Mouse (Mus musculus): ENCODE results near the gene Stx8.

DNA sequence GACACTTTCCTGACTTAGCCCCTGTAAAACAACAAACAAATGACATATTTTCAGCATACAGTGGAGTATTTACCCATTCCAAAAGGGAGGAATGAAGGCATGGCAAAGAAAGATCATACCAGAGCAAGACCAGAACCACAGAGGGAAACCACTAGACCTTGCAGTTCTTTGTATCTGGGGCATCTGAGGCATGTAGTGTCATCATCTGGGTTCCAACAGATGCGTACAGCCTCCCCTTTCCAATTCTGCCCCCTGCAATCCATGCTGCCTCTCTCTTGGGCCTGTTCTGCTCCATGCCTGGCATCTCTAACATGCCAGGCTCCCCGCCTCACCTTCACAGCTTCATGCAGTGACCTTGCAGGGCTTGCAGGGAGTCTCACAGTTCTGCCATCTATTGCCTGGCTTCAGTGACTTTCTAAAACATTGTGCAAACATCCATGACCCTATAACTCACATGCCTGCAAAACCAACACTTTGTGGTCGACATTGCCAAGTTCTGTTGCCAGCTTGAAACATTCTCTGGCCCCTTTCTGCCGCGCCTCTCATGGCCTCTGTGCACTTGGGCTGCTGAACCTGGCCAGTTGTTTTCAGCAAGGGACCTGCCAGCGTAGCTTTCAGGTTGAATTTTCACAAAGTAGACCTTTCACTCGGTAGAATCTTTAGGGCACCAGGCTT lies 206.1 kb downstream of the Stx8 start:
- TF ChIP-seq POLR2A (IDR thresholded peaks at IDR 0.05; ENCODE audit: borderline replicate concordance, low read depth, low read length) (no peak), CTCF (IDR thresholded peaks at IDR 0.05; ENCODE audit: low read depth, low read length) (no peak)

All from bone marrow macrophage, adult 2 months (primary cell).